Mouse (Mus musculus): ENCODE measurements at regions not wholly inside any gene's neighbourhood (a gene's known extent, or its start where the extent isn't known, plus 50 kb on each side); places are given as distances from the start of the nearest gene placed in this dataset.

DNA sequence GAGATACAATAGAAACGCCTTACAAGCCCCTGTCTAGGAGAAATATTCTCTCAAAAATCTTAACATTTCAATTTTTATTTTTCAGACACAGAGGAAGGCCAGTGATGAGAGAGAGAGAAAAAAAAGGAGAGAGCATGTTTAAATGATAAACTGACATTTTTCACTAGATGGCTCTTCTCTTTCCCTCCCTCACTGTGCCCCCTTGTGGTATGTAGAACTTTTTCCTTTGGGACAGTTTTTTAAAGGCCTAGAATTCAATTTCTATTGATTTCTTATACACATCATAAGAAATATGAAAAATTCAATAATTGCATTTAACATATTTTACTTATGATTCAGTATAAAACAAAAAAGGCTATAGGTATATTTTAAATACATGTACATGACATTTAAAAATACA, 454.5 kb upstream of the Gje1 start:
- ATAC-seq = no peak
- peak; percentile 40 for TF ChIP-seq CTCF (IDR thresholded peaks at IDR 0.05; ENCODE audit: low read depth)
- WGBS = 70% methylated on average over 1 of the region's 1 CpGs

DNA sequence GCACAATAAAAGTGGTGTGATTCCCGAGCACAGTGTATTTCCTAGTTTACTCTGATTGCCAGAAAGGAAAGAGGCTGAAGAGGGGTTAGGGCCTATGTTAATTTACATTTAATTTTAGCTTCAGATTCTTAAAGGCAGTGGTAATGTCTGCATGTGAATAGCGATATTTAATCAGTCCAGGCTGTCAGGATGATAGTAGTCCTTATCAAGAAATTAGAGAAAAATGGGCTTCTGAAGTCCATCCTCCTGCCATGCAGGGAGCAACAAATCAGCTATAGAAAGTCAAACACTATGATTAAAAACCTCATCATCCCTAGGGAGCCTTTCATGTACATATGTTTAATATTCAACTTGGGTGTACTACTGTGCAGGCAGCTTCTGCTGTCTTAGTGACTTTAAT, 422.7 kb upstream of the Gje1 start:
- Histone ChIP-seq H3K27ac (ENCODE audit: low read depth, low read length) (no peak overlapping the region), H3K4me1 (replicated peaks; ENCODE audit: control insufficient read depth, insufficient read depth, low read length) (no peaks in the 10 kb centered on the region), H3K4me3 (ENCODE audit: low read depth, low read length) (no peak overlapping the region), H3K27me3 (replicated peaks; ENCODE audit: control insufficient read depth, insufficient read depth, low read length) (no peaks in the 10 kb centered on the region), H3K4me2 (replicated peaks; ENCODE audit: low read depth) (no peak overlapping the region), H3K36me3 (ENCODE audit: control insufficient read depth, insufficient read depth) (no peaks in the 10 kb centered on the region), H3K9ac (ENCODE audit: low read depth, low read length) (no peak overlapping the region), H3K9me3 (ENCODE audit: control insufficient read depth) (no peaks in the 10 kb centered on the region)
- no peak for ATAC-seq
- no peak for TF ChIP-seq CTCF (IDR thresholded peaks at IDR 0.05; ENCODE audit: low read depth)
- WGBS = 64% methylated on average over 2 of the region's 2 CpGs

More for the DNA sequence above, 454.5 kb upstream of the Gje1 start:
- Histone ChIP-seq H3K4me1 (replicated peaks; ENCODE audit: control insufficient read depth, insufficient read depth, low read length) (no peaks in the 10 kb centered on the region), H3K9ac (ENCODE audit: low read depth, low read length) (no peak overlapping the region), H3K36me3 (ENCODE audit: control insufficient read depth, insufficient read depth) (no peaks in the 10 kb centered on the region), H3K4me3 (ENCODE audit: low read depth, low read length) (no peak overlapping the region), H3K9me3 (ENCODE audit: control insufficient read depth) (no peaks in the 10 kb centered on the region), H3K27me3 (replicated peaks; ENCODE audit: control insufficient read depth, insufficient read depth, low read length) (no peaks in the 10 kb centered on the region), H3K4me2 (replicated peaks; ENCODE audit: low read depth) (no peak overlapping the region), H3K27ac (ENCODE audit: low read depth, low read length) (no peak overlapping the region)

All from intestine, postnatal 0 days (tissue).